Mouse (Mus musculus): ENCODE results near the gene Zbtb1.

DNA sequence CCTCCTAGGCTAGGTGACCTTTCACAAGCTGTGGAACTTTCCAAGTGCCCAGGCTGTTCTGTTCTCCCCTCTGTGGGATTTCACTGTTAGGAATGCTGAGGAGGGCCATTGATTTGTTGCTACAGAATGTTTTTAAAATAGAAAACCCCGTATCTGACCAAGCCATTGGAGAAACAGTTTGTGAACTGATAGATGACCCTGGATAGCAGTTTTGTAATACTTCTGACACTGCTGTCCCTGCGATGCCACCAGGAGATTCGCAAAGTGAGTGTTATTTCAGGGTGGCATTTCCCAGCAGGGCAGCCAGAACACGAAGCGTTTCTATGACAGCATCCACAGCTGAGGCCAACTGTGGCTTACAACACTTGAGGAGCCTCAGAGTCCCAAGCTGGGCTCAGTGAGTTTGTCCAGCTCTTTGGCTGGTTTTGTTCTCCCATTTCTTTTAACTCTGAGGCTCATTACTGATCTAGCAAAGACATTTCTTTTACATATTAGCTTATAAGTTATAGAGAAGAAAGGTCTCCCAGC, 60.9 kb downstream of the Zbtb1 start:
- TF ChIP-seq POLR2A (IDR thresholded peaks at IDR 0.05; ENCODE audit: control insufficient read depth, low read depth, low read length) (no peak), CTCF (IDR thresholded peaks at IDR 0.05; ENCODE audit: control insufficient read depth, insufficient read depth, insufficient replicate concordance, low read depth, low read length) (no peak)
